Mouse (Mus musculus): ENCODE data around the gene Tiparp. TPM values are rescaled to one million over a fixed set of nuclear protein-coding genes. Genes with fewer than 3 reads are reported as not detected.

Gene Tiparp
- polyA plus RNA-seq, 1 experiment: 9.1 TPM

GRCm38 (mm10) chr3:65586483-65586905, 58.3 kb downstream of the Tiparp start:
- peak; percentile 78 for DNase-seq (ENCODE audit: low read depth)
- TF ChIP-seq POLR2A (IDR thresholded peaks at IDR 0.05; ENCODE audit: borderline replicate concordance, extremely low read depth, insufficient read depth, insufficient read length, poor library complexity, severe bottlenecking): no peak
- no peak for TF ChIP-seq CTCF (IDR thresholded peaks at IDR 0.05; ENCODE audit: borderline replicate concordance, extremely low read depth, insufficient read depth, insufficient read length)

- no peak for TF ChIP-seq POLR2A (IDR thresholded peaks at IDR 0.05; ENCODE audit: borderline replicate concordance, extremely low read depth, insufficient read depth, insufficient read length, poor library complexity, severe bottlenecking)
- no peak for TF ChIP-seq CTCF (IDR thresholded peaks at IDR 0.05; ENCODE audit: borderline replicate concordance, extremely low read depth, insufficient read depth, insufficient read length)
- DNase-seq (ENCODE audit: low read depth): peak; percentile 20
These were observed 58.8 kb downstream of the Tiparp start for GRCm38 (mm10) chr3:65586966-65587365.

- TF ChIP-seq POLR2A (IDR thresholded peaks at IDR 0.05; ENCODE audit: borderline replicate concordance, extremely low read depth, insufficient read depth, insufficient read length, poor library complexity, severe bottlenecking) (no peak), CTCF (IDR thresholded peaks at IDR 0.05; ENCODE audit: borderline replicate concordance, extremely low read depth, insufficient read depth, insufficient read length) (no peak)
These were observed 60.2 kb downstream of the Tiparp start for GRCm38 (mm10) chr3:65588424-65588823.

GRCm38 (mm10) chr3:65592850-65593249, 64.6 kb downstream of the Tiparp start:
- no peak for DNase-seq (ENCODE audit: low read depth)
- TF ChIP-seq CTCF (IDR thresholded peaks at IDR 0.05; ENCODE audit: borderline replicate concordance, extremely low read depth, insufficient read depth, insufficient read length) (no peak), POLR2A (IDR thresholded peaks at IDR 0.05; ENCODE audit: borderline replicate concordance, extremely low read depth, insufficient read depth, insufficient read length, poor library complexity, severe bottlenecking) (no peak)

More at GRCm38 (mm10) chr3:65588424-65588823, 60.2 kb downstream of the Tiparp start:
- DNase-seq (ENCODE audit: low read depth): no peak

GRCm38 (mm10) chr3:65594493-65594892, 66.3 kb downstream of the Tiparp start:
- TF ChIP-seq POLR2A (IDR thresholded peaks at IDR 0.05; ENCODE audit: borderline replicate concordance, extremely low read depth, insufficient read depth, insufficient read length, poor library complexity, severe bottlenecking) (no peak), CTCF (IDR thresholded peaks at IDR 0.05; ENCODE audit: borderline replicate concordance, extremely low read depth, insufficient read depth, insufficient read length) (no peak)

GRCm38 (mm10) chr3:65595196-65595595, 67.0 kb downstream of the Tiparp start:
- no peak for DNase-seq (ENCODE audit: low read depth)

More at GRCm38 (mm10) chr3:65594493-65594892, 66.3 kb downstream of the Tiparp start:
- no peak for DNase-seq (ENCODE audit: low read depth)

DNA sequence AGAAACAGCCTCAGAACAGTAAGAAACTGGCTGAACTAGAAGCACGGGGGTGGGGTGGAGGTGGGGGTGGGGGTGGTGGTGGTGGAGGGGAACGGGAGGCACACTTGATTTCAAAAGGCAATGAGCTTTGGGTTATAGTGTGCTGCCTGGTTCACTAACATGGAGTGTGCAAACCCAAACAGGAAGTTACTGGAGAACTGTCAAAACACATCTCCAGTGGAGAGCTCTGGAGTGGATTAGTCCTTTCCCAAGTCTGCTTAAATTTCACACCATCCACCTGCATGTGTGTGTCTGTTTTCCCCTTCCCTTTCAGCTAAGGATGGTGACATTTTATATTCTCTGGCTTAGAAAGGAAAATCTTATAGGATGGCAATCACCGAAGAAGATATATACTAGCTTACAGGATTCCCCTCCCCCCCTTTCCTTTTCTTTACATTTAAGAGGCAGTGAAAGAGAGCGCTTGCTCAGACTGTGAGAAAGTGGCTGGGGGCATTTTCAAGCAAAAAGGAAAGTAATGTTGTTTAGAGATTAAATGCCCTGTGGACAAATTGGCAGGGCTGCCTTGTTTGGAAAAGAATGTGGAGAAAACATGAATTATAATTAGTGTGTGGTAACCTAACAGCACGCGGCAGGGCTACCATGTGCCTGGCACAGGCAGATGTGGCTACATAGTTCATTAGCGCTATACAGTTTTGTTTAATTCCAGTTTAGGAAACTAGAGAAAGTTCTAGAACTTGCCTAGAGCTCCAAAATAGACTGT, 70.0 kb downstream of the Tiparp start:
- DNase-seq (ENCODE audit: low read depth): peak; percentile 53
- TF ChIP-seq CTCF (IDR thresholded peaks at IDR 0.05; ENCODE audit: borderline replicate concordance, extremely low read depth, insufficient read depth, insufficient read length) (no peak), POLR2A (IDR thresholded peaks at IDR 0.05; ENCODE audit: borderline replicate concordance, extremely low read depth, insufficient read depth, insufficient read length, poor library complexity, severe bottlenecking) (no peak)

More at GRCm38 (mm10) chr3:65595196-65595595, 67.0 kb downstream of the Tiparp start:
- TF ChIP-seq CTCF (IDR thresholded peaks at IDR 0.05; ENCODE audit: borderline replicate concordance, extremely low read depth, insufficient read depth, insufficient read length) (no peak), POLR2A (IDR thresholded peaks at IDR 0.05; ENCODE audit: borderline replicate concordance, extremely low read depth, insufficient read depth, insufficient read length, poor library complexity, severe bottlenecking) (no peak)

GRCm38 (mm10) chr3:65599151-65599550, 70.9 kb downstream of the Tiparp start:
- DNase-seq (ENCODE audit: low read depth): no peak
- TF ChIP-seq POLR2A (IDR thresholded peaks at IDR 0.05; ENCODE audit: borderline replicate concordance, extremely low read depth, insufficient read depth, insufficient read length, poor library complexity, severe bottlenecking) (no peak), CTCF (IDR thresholded peaks at IDR 0.05; ENCODE audit: borderline replicate concordance, extremely low read depth, insufficient read depth, insufficient read length) (no peak)

GRCm38 (mm10) chr3:65601291-65602050, 73.3 kb downstream of the Tiparp start:
- DNase-seq (ENCODE audit: low read depth): no peak
- TF ChIP-seq CTCF (IDR thresholded peaks at IDR 0.05; ENCODE audit: borderline replicate concordance, extremely low read depth, insufficient read depth, insufficient read length): no peak
- TF ChIP-seq POLR2A (IDR thresholded peaks at IDR 0.05; ENCODE audit: borderline replicate concordance, extremely low read depth, insufficient read depth, insufficient read length, poor library complexity, severe bottlenecking): no peak

- DNase-seq (ENCODE audit: low read depth): no peak
- TF ChIP-seq POLR2A (IDR thresholded peaks at IDR 0.05; ENCODE audit: borderline replicate concordance, extremely low read depth, insufficient read depth, insufficient read length, poor library complexity, severe bottlenecking) (no peak), CTCF (IDR thresholded peaks at IDR 0.05; ENCODE audit: borderline replicate concordance, extremely low read depth, insufficient read depth, insufficient read length) (no peak)
These were observed 75.3 kb downstream of the Tiparp start for GRCm38 (mm10) chr3:65603392-65604055.

Other genes with a start within 250 kb of the Tiparp start
- 125 and 138 TPM in 2 replicates for gene Ssr3, start 135.8 kb upstream of the Tiparp start, polyA plus RNA-seq (2012; rRNA removed)
- gene Lekr1, start 137.8 kb downstream of the Tiparp start, polyA plus RNA-seq (2012; rRNA removed): 4.9 and 5.8 TPM in 2 replicates